In the genomic region with DNA sequence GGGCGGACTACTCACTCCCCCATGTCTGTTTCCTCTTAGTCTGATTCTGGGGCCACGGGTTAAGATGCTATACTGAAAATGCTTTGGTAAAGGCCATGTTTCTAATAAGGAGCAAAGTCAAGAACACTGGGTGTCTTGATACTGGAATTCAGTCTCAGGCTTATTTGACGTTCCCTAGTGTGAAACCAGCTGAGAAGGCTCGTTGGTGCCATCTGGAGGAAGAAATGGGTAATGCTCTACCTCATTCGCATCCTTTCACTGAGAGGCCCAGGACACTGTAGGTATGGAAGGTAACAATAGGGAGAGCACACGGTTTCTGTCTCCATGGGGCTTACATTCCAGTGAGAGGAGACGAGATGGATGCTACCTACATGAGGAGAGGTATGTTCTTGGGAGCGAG, we compare ENCODE assay signal across 8 mouse cellular contexts. TPM values are rescaled to one million over a fixed set of nuclear protein-coding genes. Genes with fewer than 3 reads are reported as not detected.
DNase-seq lines count a peak whose midpoint lies in the region; ATAC-seq lines count a peak whose summit lies in the region.

No protein-coding gene starts in this region.

- no peaks in the 10 kb centered on the region for H3K9me3 ChIP-seq in forebrain, embryonic 13.5 days (replicated peaks)
- H3K9me3 ChIP-seq in intestine, embryonic 15.5 days = no peaks in the 10 kb centered on the region

- no peak overlapping the region for H3K4me3 ChIP-seq in forebrain, embryonic 13.5 days
- H3K4me3 ChIP-seq in intestine, embryonic 15.5 days (replicated peaks) = no peak overlapping the region

- H3K4me1 ChIP-seq in forebrain, embryonic 13.5 days = no peaks in the 10 kb centered on the region
- H3K4me1 ChIP-seq in intestine, embryonic 15.5 days (replicated peaks) = no peaks in the 10 kb centered on the region

- 27% methylated on average over 8 of the region's 8 CpGs for WGBS in forebrain, embryonic 13.5 days
- 30% methylated on average over 8 of the region's 8 CpGs for WGBS in intestine, embryonic 15.5 days

- DNase-seq in 416B (ENCODE audit: low read depth) (peak; percentile 76), ES-CJ7 (ENCODE audit: low read depth, low spot score) (peak; percentile 83)
- DNase-seq in left cerebral cortex, postnatal 36 days (ENCODE audit: low spot score in 2 of 2) = peak; percentile 52 to 66
- peak; percentile 50 to 71 for DNase-seq in natural killer cell, adult 2 months (ENCODE audit: low spot score in 2 of 2)
- peak; percentile 27 to 72 for DNase-seq in thymus, postnatal 10 days (ENCODE audit: low spot score in 2 of 2)

- H3K27me3 ChIP-seq in forebrain, embryonic 13.5 days = no peaks in the 10 kb centered on the region
- no peaks in the 10 kb centered on the region for H3K27me3 ChIP-seq in intestine, embryonic 15.5 days (replicated peaks)

- H3K36me3 ChIP-seq in forebrain, embryonic 13.5 days (ENCODE audit: poor library complexity, severe bottlenecking) = peaks cover 26% of the 10 kb centered on the region
- H3K36me3 ChIP-seq in intestine, embryonic 15.5 days = 0 out of 2 replicates have a peak, but pooled peaks cover 3% of the 10 kb centered on the region

- peak; percentile 43; the same call in 1 of the 2 replicates for ATAC-seq in cerebellum, adult (ENCODE audit: insufficient number of reproducible peaks, low FRiP score, low TSS enrichment)
- peak; percentile 63 for ATAC-seq in forebrain, embryonic 13.5 days
- peak; percentile 42; the same call in 1 of the 2 replicates for ATAC-seq in intestine, embryonic 15.5 days

- no peak overlapping the region for H3K27ac ChIP-seq in forebrain, embryonic 13.5 days
- no peak overlapping the region for H3K27ac ChIP-seq in intestine, embryonic 15.5 days

- intact Hi-C loops in left cerebral cortex, postnatal 36 days (cut with DNase I) = loop anchor here (2.0 kb wide), 1 partner anchor 115 kb away; no protein-coding TSS in a partner anchor

- H3K4me2 ChIP-seq in forebrain, embryonic 13.5 days = no peak overlapping the region
- no peak overlapping the region for H3K4me2 ChIP-seq in intestine, embryonic 15.5 days (replicated peaks)

- no peak overlapping the region for H3K9ac ChIP-seq in forebrain, embryonic 13.5 days
- no peak overlapping the region for H3K9ac ChIP-seq in intestine, embryonic 15.5 days

RNA-seq across cellular contexts. Expression of gene Tmem54, which starts 19.3 kb away (rescaled TPM):
- polyA plus RNA-seq in forebrain, embryonic 13.5 days (2015; fragmentation: Nextera tagmentation; extraction: Ambion mirVana) = not detected in 2 replicates
- 90.0 and 106 TPM in 2 replicates for polyA plus RNA-seq in intestine, embryonic 15.5 days (2015; fragmentation: Nextera tagmentation; extraction: Ambion mirVana)
- not detected for total RNA-seq in left cerebral cortex, postnatal 36 days (2021)

RNA-seq across cellular contexts. Expression of gene Rnf19b, which starts 28.0 kb away (rescaled TPM):
- 12.9 and 15.2 TPM in 2 replicates for polyA plus RNA-seq in forebrain, embryonic 13.5 days (2015; fragmentation: Nextera tagmentation; extraction: Ambion mirVana)
- 6.7 and 7.0 TPM in 2 replicates for polyA plus RNA-seq in intestine, embryonic 15.5 days (2015; fragmentation: Nextera tagmentation; extraction: Ambion mirVana)
- total RNA-seq in left cerebral cortex, postnatal 36 days (2021) = 10 to 100 TPM; 48.7 to 58.2 TPM

RNA-seq across cellular contexts. Expression of gene Hpca, which starts 35.8 kb away (rescaled TPM):
- polyA plus RNA-seq in forebrain, embryonic 13.5 days (2015; fragmentation: Nextera tagmentation; extraction: Ambion mirVana) = 19.6 and 20.4 TPM in 2 replicates
- 4.1 and 5.2 TPM in 2 replicates for polyA plus RNA-seq in intestine, embryonic 15.5 days (2015; fragmentation: Nextera tagmentation; extraction: Ambion mirVana)
- total RNA-seq in left cerebral cortex, postnatal 36 days (2021) = 100 to 1,000 TPM; 656 to 793 TPM

RNA-seq across cellular contexts. Expression of gene Fndc5, which starts 50.7 kb away (rescaled TPM):
- 0.93 and 1.1 TPM in 2 replicates for polyA plus RNA-seq in forebrain, embryonic 13.5 days (2015; fragmentation: Nextera tagmentation; extraction: Ambion mirVana)
- 2.7 and 2.9 TPM in 2 replicates for polyA plus RNA-seq in intestine, embryonic 15.5 days (2015; fragmentation: Nextera tagmentation; extraction: Ambion mirVana)
- 10 to 100 TPM; 56.9 to 73.3 TPM for total RNA-seq in left cerebral cortex, postnatal 36 days (2021)

Comparison
In these comparisons a context has a peak if more than half of its experiments do, and no peak if none do; other contexts are left out.
1. RNA of gene Tmem54, which starts 19.3 kb away (polyA plus RNA-seq): 90.0 to 106 TPM in intestine, embryonic 15.5 days; not detected in forebrain, embryonic 13.5 days; every median in the first group is over 10 times any median in the second.
2. Peak in every context shown above with its lines, with median percentiles within 50 percentile points of each other: DNase-seq and ATAC-seq.